Mouse (Mus musculus) R1 (cell line): ENCODE results near the gene Cux2.
"Not testable (repeated sequence)": the region's sequence is repeated elsewhere in the genome, so short reads cannot be mapped to it uniquely, and the experiment has no call there.

ENCODE experiments used
- DNase-seq: peaks from one replicate; pipeline ENCODE4 v3.0.0-alpha.2; 2018; ENCODE audit warnings: low read depth, low spot score

Gene Cux2

DNA sequence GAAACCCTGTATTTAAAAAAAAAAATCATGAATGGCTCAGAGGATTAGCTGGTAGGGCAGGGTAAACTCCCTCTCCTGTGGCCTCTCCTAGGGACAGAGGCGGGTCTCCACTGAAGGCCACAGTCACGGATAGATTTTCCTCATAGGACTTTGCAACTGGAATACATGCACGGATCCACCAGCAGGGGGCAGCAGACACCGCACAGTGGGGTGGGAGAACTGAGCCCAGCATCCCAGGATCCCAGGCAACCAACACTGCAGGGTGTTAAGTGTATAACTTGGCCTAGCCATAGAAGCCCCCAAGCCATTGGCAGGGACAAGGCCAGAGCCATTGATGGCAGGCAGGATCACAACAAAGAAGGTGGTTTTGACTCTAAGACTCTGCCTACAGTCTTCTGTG is 177.7 kb downstream of the Cux2 start:
- DNase-seq, result peak; percentile 85

DNA sequence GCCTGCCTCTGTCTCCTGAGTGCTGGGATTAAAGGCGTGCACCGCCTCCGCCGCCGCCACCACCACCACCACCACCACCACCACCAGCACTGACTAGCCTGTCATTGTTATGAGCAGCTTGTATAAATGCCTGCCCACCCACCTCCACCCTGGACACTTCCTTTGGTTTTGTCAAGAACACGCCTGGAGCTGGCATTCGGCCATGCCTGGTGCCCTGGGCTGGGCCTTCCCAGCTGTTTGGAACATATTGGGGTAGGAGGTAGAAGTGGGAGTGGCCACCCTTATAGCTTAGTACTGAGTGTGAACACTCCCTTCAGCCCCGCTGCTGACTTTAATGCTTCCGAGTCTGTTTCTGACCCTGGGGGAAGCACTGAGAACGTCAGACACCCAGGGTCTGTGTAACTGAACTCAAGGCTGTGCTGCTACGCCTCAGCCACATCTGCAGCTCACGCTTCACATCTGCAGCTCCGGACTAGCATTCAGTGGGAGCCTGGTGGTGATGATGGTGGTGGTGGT is 178.3 kb downstream of the Cux2 start:
- peak; percentile 79 for DNase-seq

DNA sequence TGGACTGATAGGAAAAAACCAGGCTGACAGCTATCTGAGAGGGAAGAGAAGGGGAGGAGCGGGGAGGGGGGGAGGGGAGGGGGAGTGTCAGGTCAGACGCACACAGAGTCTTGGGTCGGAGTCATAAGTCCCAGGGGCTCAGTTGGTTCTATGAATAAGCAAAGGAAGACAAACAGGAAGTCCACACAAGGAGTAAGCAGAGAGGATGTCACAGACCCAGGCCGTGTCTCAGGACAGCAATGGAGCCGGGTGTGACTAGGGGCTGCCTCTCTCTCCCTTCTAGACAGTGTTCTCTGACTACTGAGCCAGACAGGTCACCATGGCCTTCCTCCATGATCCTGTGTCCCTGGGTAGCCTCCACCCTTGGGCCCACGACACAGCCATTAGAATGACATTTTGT is 179.1 kb downstream of the Cux2 start:
- DNase-seq, result no peak

GRCm38 (mm10) chr5:121867963-121868362 is 181.9 kb downstream of the Cux2 start:
- peak; percentile 76 for DNase-seq

- peak; percentile 54 for DNase-seq
These were observed 185.6 kb downstream of the Cux2 start for GRCm38 (mm10) chr5:121864330-121864729.

DNA sequence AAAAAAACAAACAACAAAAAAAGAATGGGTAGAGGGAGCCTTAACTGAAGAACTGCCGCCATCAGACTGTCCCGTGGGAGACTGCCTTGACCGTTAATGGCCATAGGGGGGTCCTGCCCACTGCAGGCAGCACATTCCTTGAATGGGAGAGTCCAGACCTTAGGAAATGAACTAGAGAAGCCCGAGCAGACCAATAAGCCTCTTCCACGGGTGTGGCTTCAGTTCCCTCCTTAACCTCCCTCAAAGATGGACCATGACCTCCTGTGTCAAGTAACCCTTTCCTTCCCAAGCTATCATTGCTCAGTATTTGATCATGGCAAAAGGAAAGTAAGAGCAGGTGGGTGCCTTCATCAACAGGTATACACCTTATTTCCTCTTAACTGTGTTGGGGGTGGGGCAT is 187.9 kb downstream of the Cux2 start:
- DNase-seq, result no peak

DNA sequence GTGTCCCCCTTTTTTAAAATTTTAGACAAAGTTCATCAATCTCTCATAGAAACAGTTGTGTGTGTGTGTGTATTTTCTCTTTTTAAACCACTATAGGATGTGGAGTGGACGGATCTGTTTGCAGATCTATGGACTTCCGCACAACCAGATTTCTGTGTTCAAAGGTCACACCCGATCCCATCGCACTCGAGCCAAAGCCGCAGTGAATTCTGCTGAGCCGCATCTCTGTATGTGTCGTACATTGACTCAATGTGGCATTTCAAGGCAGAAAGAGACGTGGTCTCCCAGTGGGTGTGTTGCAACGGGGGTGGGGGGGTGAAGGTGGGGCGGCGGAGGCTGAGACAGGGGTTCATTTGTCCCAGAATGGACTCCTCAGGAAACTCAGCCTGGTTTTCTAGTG is 191.5 kb downstream of the Cux2 start:
- DNase-seq, result no peak

- DNase-seq, result no peak
These were observed 193.2 kb downstream of the Cux2 start for GRCm38 (mm10) chr5:121856740-121857139.

- DNase-seq, result no peak
These were observed 195.1 kb downstream of the Cux2 start for GRCm38 (mm10) chr5:121854768-121855167.

DNA sequence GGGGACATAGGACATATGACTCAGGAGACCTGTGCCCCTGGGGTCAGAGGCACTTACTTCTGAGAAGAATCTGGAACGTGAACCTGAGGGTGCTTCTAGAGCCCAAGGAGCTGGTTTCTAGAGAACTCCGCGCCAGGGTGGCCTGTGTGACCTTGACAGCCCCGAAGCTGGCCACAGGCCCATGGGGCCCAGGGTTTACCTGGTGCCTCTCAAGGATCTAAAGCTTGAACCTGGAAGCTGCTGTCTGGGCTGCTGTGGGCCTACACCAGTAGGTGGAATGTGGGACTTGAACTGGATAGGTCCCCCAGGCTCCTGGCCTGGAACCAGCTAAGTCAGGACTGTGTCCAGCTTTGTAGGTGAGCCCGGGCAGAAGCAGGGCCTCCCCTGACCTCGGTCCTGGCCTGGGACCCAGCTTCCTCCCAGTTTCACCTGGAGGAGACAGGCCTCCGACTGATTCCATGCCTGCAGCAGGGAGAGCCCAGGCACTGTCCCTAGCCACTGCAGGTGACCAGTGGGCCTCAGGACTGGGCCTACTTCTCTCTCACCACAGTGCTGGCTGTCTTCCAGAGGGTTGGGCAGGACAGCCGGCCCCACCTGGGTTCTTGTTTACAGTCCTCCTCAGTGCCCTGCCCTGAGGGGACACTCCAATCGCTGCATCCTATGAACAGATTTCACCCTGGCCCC is 196.4 kb downstream of the Cux2 start:
- DNase-seq, result no peak

DNA sequence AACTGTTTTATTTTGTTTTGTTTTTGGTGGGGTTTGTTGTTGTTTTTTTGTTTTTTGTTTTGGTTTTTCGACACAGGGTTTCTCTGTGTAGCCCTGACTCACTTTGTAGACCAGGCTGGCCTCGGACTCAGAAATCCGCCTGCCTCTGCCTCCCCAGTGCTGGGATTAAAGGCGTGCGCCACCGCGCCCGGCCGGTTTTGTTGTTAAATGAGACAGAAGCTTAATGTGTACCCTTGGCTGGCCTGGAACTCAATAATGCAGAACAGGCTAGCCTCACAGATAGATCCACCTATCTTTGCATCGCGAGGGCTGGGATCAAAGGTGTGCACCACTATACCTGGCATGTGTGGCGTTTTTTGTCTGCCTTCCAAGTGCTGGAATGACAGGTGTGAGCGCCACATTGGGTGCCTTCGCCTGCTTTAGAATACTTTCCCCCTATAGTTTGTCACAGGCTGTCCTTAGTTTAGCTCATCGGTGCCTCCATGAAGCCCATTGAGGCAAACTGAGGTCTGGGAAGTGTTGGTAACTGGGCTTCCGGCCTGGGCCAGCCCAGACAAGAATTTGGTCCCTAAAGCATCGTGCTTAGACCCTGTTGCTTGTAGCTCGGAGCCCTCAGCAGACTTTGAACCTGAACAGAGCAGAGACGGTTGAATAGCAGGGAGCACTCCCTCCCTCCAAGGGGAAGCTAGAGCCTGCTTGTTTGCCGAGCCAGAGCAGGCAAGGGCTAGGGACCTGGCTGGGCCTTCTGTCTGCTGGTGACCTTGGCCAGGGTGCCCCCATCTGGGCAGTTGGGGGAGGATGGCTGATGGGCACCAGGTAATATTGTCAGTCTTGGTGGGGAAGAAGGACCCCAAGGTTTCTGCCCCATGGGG is 200.2 kb downstream of the Cux2 start:
- DNase-seq, result no peak

DNA sequence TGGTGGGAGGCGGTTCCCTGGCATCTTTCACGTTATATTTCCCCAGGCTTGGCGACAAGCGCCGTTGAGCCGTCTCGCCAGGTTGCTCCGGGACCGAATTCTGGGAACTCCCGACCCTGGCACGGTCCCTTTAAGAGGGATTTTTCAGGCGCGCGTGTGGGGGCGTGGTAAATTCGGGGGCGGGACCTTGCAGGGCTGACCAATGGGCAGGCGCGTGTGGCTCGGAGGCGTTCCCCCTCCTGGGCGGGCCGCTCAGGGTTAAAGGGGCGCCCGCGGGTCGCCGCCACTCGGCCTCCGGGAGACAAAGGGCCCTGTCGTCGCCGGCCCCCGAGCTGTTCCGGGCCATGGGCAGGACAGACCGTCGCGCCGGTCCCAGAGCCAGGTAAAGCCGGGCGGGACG is 201.2 kb downstream of the Cux2 start, which contains the start of gene Pheta1:
Gene Pheta1 (plus strand): TSS at position 242 of the 400 bp plus-strand sequence.
- DNase-seq, result peak; percentile 93

DNA sequence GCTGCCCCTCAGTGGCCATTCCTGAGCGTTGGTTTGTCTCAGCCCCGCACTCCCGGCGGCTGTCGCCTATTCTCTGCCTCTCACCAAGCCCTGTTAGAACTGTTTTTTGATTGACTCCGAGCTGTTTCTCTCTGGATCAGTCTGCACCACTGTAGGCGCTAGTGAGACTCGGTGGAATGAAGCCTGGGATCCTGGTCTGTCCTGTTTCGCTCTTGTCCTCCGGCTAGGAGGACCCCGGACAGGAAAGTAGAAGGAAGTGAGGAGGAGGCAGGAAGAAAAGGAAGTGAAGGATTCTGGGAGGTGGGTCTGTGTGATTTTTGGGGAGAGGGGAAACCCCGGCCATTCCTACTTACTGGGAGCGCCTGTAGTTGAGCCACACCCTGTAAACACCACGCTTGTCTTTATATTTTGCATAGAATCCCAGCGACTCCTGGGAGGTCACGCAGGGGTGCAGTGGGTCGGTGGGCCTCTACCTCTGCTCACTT is 201.8 kb downstream of the Cux2 start:
- DNase-seq, result peak; percentile 90

DNA sequence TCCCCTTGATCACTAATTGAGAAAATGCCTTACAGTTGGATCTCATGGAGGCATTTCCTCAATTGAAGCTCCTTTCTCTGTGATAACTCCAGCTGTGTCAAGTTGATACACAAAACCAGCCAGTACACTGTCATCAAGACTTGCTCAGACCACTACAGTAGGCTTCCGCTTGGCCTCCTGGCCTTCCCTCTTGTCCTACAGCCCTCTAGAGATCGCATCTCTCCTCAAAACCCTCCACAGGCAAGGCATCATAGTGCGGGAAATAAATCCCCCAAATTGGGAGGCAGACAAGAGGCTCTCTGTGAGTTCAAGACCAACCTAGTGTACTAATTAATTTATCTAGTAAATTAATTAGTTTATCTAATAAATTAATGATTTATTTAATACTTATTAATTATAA is 202.6 kb downstream of the Cux2 start:
- not testable (repeated sequence) for DNase-seq

DNA sequence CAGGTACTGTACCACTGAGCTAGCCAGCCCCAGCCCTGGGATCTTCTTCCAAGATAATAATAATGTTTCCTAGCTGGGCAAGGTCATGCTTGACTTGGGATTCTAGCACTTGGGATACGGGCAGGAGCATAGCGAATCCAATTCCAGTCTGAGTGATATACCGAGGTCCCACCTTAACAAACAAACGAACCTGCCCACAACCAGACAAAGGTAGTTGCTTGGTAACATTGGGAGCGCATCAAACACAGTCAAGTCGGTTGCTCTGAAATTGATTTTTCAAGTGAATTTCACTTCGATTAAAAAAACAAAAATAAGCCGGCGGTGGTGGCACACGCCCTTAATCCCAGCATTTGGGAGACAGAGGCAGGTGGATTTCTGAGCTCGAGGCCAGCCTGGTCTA is 203.6 kb downstream of the Cux2 start:
- peak; percentile 66 for DNase-seq

GRCm38 (mm10) chr5:121845361-121845760 is 204.5 kb downstream of the Cux2 start:
- no peak for DNase-seq

DNA sequence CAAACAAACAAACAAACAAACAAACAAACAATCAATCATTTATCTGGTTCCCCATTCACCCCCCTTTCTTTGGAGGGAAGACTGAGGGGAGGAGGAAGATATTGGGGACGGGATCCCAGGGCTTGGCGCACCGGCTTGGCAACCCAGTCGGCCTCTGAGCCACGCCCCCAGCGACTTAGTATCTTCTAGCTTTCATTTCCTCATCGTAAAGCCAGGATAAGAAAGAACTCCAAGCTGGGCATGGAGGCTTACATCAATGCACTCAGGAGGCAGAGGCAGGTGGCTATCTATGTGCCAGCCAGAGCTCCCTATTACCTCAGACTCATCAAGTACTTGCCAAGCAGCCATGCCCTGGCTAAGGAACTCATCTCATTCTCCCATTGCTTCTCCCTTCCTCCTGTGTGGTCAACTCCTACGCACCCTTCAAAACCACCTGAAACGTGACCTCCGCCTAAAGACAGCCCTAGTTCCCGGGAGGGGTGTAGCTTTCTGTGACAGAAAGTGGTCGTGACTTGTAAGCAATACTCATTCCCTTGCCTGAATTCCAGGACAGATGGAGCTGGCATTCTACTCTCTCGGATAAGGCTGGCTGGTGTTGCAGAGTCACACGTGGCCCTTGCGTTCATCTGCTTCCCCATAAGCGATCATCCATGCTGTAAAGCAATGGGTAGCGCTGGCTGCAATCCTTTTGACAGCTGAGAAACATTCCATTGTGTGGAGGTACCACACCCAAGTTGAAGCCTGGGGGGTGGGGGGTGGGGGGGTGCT is 206.6 kb downstream of the Cux2 start:
- DNase-seq, result peak; percentile 79

- peak; percentile 67 for DNase-seq
These were observed 207.2 kb downstream of the Cux2 start for GRCm38 (mm10) chr5:121842665-121843118.

DNA sequence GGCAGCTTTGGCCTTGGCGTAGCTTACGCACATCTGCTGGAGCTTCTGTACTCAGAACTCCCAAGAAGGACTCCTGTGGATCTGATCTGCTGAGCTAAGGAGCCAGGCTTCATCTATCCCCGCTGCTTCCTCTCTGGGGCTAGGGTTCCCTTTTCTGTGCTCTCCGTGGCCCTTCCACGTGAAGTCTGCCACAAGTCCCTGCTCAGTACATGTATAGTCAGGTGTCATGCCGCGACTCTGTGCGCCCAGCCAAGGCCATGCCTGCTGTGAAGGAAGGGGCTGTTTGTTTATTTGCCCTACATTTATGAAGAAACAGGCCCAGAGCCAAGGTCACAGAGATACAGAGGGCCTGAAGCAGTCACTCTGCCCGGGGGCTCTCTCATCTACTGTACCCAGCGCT is 207.9 kb downstream of the Cux2 start:
- peak; percentile 61 for DNase-seq

GRCm38 (mm10) chr5:121841516-121841915 is 208.4 kb downstream of the Cux2 start:
- DNase-seq, result peak; percentile 75

DNA sequence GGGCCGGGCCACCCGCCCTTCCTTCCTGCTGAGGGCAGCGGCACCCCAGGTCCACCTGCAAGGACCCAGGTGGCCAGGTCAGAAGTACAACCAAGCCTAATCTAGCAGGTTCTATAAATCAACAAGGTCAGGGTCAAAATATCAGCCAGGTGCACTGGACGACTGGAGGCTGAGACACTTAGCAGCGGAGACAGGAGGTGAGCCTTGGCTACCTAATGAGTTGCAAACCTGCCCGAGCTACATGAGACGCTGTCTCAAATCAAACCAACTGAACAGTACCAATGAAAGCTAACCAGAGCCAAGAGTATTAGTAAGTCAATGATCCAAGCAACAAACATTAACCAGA is 210.8 kb downstream of the Cux2 start:
- no peak for DNase-seq
